Mouse (Mus musculus) CH12.LX (cell line): ENCODE measurements around the gene Gm20431. TPM values are rescaled to one million over a fixed set of nuclear protein-coding genes. Genes with fewer than 3 reads are reported as not detected.

ENCODE experiments used
- DNase-seq: peaks from one replicate; pipeline ENCODE4 v3.0.0-alpha.2; 2013; ENCODE audit errors: extremely low read depth
- H3K27ac ChIP-seq: 2 replicates; pipeline ENCODE4 v1.5.1; 2012; ENCODE audit warnings: low read depth, mild to moderate bottlenecking, control low read depth, moderate library complexity; ENCODE audit not compliant: insufficient read depth
- H3K27me3 ChIP-seq: replicated peaks from 2 replicates; pipeline ENCODE3; 2012; ENCODE audit warnings: inconsistent platforms
- H3K36me3 ChIP-seq, 2 experiments: replicated peaks in 1 of 2; 2 replicates each; pipeline versions ENCODE3 to v1.6.1; 2012; ENCODE audit warnings: inconsistent platforms in 1 of 2, low read length in 1 of 2, mild to moderate bottlenecking in 1 of 2, mixed read lengths in 1 of 2, moderate library complexity in 1 of 2; ENCODE audit not compliant: control insufficient read depth in 1 of 2, insufficient read depth in 1 of 2
- H3K4me1 ChIP-seq, 2 experiments: 2 replicates each; pipeline ENCODE4 v1.6.1; 2012; ENCODE audit warnings: inconsistent platforms in 1 of 2, moderate library complexity in 1 of 2; ENCODE audit not compliant: insufficient read depth in 2 of 2, control insufficient read depth in 1 of 2
- H3K4me2 ChIP-seq: 2 replicates; pipeline ENCODE4 v1.6.1; 2012; ENCODE audit warnings: low read depth, mild to moderate bottlenecking, control low read depth; ENCODE audit not compliant: poor library complexity, insufficient read depth, severe bottlenecking
- H3K4me3 ChIP-seq, 3 experiments: fragments of 150-350 bp in 1 of 3; sonication (generic) in 1 of 3; replicated peaks in 1 of 3; 2 replicates each; pipeline versions ENCODE3 to v1.5.1; 2011 to 2012; ENCODE audit warnings: low read depth in 2 of 3, low read length in 2 of 3, mild to moderate bottlenecking in 2 of 3, moderate library complexity in 2 of 3, control low read depth in 1 of 3, improper control_type of control experiment in 1 of 3, inconsistent platforms in 1 of 3, mixed read lengths in 1 of 3; ENCODE audit not compliant: poor library complexity in 1 of 3
- H3K79me2 ChIP-seq: replicated peaks from 2 replicates; pipeline ENCODE4 v1.6.1; 2012; ENCODE audit warnings: mild to moderate bottlenecking, moderate library complexity; ENCODE audit not compliant: control insufficient read depth, poor library complexity, insufficient read depth, severe bottlenecking; ENCODE audit errors: extremely low read depth
- H3K9ac ChIP-seq: 2 replicates; pipeline ENCODE4 v1.6.1; 2012; ENCODE audit warnings: low read depth, mild to moderate bottlenecking, control low read depth, moderate library complexity; ENCODE audit not compliant: insufficient read depth
- H3K9me3 ChIP-seq: replicated peaks from 2 replicates; pipeline ENCODE3; 2012; ENCODE audit warnings: low read length, inconsistent platforms, mixed read lengths
- BHLHE40 ChIP-seq: IDR thresholded peaks from 2 replicates; pipeline ENCODE4 v1.6.1; 2011; ENCODE audit warnings: mild to moderate bottlenecking, low read depth, low read length, improper control_type of control experiment
- ELF1 ChIP-seq: IDR thresholded peaks from 2 replicates; pipeline ENCODE4 v1.6.1; 2014; ENCODE audit warnings: low read depth, mild to moderate bottlenecking, inconsistent platforms, low read length, improper control_type of control experiment
- HCFC1 ChIP-seq: IDR thresholded peaks from 2 replicates; pipeline ENCODE4 v1.6.1; 2012; ENCODE audit warnings: low read depth, mild to moderate bottlenecking, inconsistent platforms, low read length, improper control_type of control experiment
- JUN ChIP-seq: IDR thresholded peaks from 2 replicates; pipeline ENCODE4 v1.6.1; 2011; ENCODE audit warnings: low read depth, mild to moderate bottlenecking, low read length, improper control_type of control experiment, moderate library complexity; ENCODE audit not compliant: insufficient read depth
- MAFK ChIP-seq: IDR thresholded peaks from 2 replicates; pipeline ENCODE4 v1.6.1; 2011; ENCODE audit warnings: low read length, improper control_type of control experiment; ENCODE audit not compliant: insufficient replicate concordance
- MAX ChIP-seq: IDR thresholded peaks from 2 replicates; pipeline ENCODE4 v1.6.1; 2011; ENCODE audit warnings: low read length, improper control_type of control experiment
- MEF2A ChIP-seq: IDR thresholded peaks from 2 replicates; pipeline ENCODE4 v1.6.1; 2014; ENCODE audit warnings: low read depth, mild to moderate bottlenecking, inconsistent platforms, low read length, improper control_type of control experiment, borderline replicate concordance
- MYC ChIP-seq: IDR thresholded peaks from 2 replicates; pipeline ENCODE4 v1.6.1; 2011; ENCODE audit warnings: low read depth, mild to moderate bottlenecking, improper control_type of control experiment, low read length
- PAX5 ChIP-seq: IDR thresholded peaks from 2 replicates; pipeline ENCODE4 v1.6.1; 2012; ENCODE audit warnings: low read length, inconsistent platforms, mixed read lengths
- POLR2AphosphoS2 ChIP-seq: IDR thresholded peaks from 2 replicates; pipeline ENCODE4 v1.6.1; 2011; ENCODE audit warnings: low read depth, low read length, improper control_type of control experiment
- RAD21 ChIP-seq: IDR thresholded peaks from 2 replicates; pipeline ENCODE4 v1.6.1; 2011; ENCODE audit warnings: low read depth, mild to moderate bottlenecking, low read length, improper control_type of control experiment, moderate library complexity
- RCOR1 ChIP-seq: conservative IDR thresholded peaks from 2 replicates; pipeline ENCODE4 v1.6.1; 2012; ENCODE audit warnings: low read depth, mild to moderate bottlenecking, inconsistent platforms, low read length, improper control_type of control experiment
- SIN3A ChIP-seq: IDR thresholded peaks from 2 replicates; pipeline ENCODE4 v1.6.1; 2012; ENCODE audit warnings: low read length, improper control_type of control experiment, inconsistent platforms
- SMC3 ChIP-seq: IDR thresholded peaks from 2 replicates; pipeline ENCODE4 v1.6.1; 2011; ENCODE audit warnings: low read depth, low read length, improper control_type of control experiment
- ZC3H11A ChIP-seq: IDR thresholded peaks from 2 replicates; pipeline ENCODE4 v1.6.1; 2012; ENCODE audit warnings: low read depth, mild to moderate bottlenecking, inconsistent platforms, low read length, improper control_type of control experiment
- ZMIZ1 ChIP-seq: IDR thresholded peaks from 2 replicates; pipeline ENCODE4 v1.6.1; 2012; ENCODE audit warnings: low read depth, mild to moderate bottlenecking, inconsistent platforms, low read length, improper control_type of control experiment
- ZNF384 ChIP-seq: IDR thresholded peaks from 2 replicates; pipeline ENCODE4 v1.6.1; 2012; ENCODE audit warnings: low read depth, low read length, improper control_type of control experiment, inconsistent platforms
- dilution Hi-C: fragments of 300-500 bp; cut with MboI; formaldehyde crosslinking; loops from 2 replicates; pipeline ENCODE4 v1.14.3; 2020; ENCODE audit warnings: low sequenced_read_pairs; ENCODE audit not compliant: extremely low pct_unique_long_range_greater_than_20kb, extremely low pct_ligation_motif_present
- in situ Hi-C: fragments of 300-500 bp; cut with MboI; formaldehyde crosslinking; loops from 3 replicates; pipeline ENCODE4 v1.14.3; 2019; ENCODE audit warnings: low sequenced_read_pairs, low pct_ligation_motif_present, low pct_unique_long_range_greater_than_20kb, mixed read lengths
- polyA plus RNA-seq: library from polyadenylated mRNA; unstranded; fragments of >175 nt; gene quantifications from 2 replicates; pipeline ENCODE4 v1.2.1, GENCODE M21; 2012; ENCODE audit warnings: low read depth; ENCODE audit not compliant: insufficient read length
- total RNA-seq, 2 experiments: library from RNA; depleted of rRNA; stranded (reverse); fragments of 300-350 nt in 1 of 2; fragments of >200 nt in 1 of 2; gene quantifications; 2 replicates each; pipeline ENCODE4 v1.2.3; 2012 to 2014

Gene Gm20431
- total and polyA plus RNA-seq, 3 experiments: 2.4 to 15.0 TPM; not detected in 1

DNA sequence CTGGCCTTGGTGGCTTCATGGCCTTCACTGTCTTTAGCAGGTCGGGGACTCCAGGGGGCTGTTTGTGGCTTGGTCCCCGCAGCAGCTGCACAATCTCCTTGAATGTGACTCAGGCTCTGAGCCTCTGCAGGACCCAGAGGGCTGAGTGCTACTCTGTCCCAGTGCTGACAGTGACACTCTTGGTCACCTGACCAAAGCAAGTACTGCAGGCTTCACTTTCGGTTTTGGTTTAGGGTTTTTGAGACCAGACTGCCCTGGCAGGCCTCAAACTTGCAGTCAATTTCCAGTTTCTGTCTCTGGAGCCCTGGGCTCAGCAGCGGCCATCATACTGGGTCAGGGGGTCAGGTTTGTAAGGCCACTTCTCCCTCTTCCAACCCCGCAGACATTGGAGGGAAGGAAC, 36.6 kb upstream of the Gm20431 start (continued):
- TF ChIP-seq POLR2AphosphoS2: no peak
- peak; percentile 56; the same call in 1 of the 2 replicates for TF ChIP-seq SIN3A
- TF ChIP-seq ZC3H11A: no peak
- peak; percentile 68 for TF ChIP-seq HCFC1
- TF ChIP-seq ELF1: no peak; the same call in 1 of the 2 replicates
- no peak for TF ChIP-seq MAFK

GRCm38 (mm10) chr2:167696143-167696542, 34.8 kb upstream of the Gm20431 start:
- dilution Hi-C loops: loop anchor here (25.0 kb wide), 1 partner anchor 191 kb away; no protein-coding TSS in a partner anchor
- DNase-seq: no peak
- H3K4me2 ChIP-seq: no peak overlapping the region
- in situ Hi-C loops: no loop called here
- no peak for TF ChIP-seq MAX
- no peak for TF ChIP-seq MYC
- TF ChIP-seq ELF1: no peak
- TF ChIP-seq, all 38 proteins: peak for 0
- H3K4me1 ChIP-seq: peaks cover 11 to 16% of the 10 kb centered on the region in 2 experiments
- peaks cover 53% of the 10 kb centered on the region for H3K27me3 ChIP-seq
- H3K9ac ChIP-seq: no peak overlapping the region
- no peak overlapping the region for H3K4me3 ChIP-seq
- peaks cover 8% of the 10 kb centered on the region for H3K9me3 ChIP-seq
- no peaks in the 10 kb centered on the region; the same call in 1 of the 2 replicates for H3K79me2 ChIP-seq
- no peak overlapping the region for H3K27ac ChIP-seq
- H3K36me3 ChIP-seq: no peaks in the 10 kb centered on the region

DNA sequence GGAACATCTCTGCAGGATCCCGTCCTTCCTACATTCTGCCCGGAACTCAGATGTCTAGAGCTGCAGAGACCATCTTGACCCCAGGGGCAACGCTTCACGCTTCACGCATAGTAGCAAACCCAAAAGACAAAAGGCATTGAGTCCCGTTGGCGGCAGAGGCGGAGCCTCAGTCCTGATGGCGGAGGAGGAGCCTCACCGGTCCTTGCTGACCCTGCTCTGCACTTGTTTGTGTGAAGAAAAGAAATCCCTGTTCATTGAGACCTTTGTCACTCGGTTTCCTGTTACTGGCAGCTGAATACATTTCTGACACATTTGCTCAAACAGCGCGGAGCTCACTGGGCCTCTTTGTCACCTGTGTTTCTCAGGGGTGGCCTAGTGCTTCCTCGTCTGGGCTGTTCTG, 34.2 kb upstream of the Gm20431 start:
- Histone ChIP-seq H3K4me1 (peaks cover 11 to 17% of the 10 kb centered on the region in 2 experiments), H3K9ac (no peak overlapping the region), H3K79me2 (no peaks in the 10 kb centered on the region; the same call in 1 of the 2 replicates), H3K36me3 (no peaks in the 10 kb centered on the region), H3K4me2 (no peak overlapping the region), H3K9me3 (peaks cover 8% of the 10 kb centered on the region), H3K27me3 (peaks cover 53% of the 10 kb centered on the region), H3K4me3 (no peak overlapping the region), H3K27ac (no peak overlapping the region)
- dilution Hi-C loops: loop anchor here (25.0 kb wide), 1 partner anchor 192 kb away; no protein-coding TSS in a partner anchor
- no peak for DNase-seq
- no peak for TF ChIP-seq ZMIZ1
- TF ChIP-seq PAX5: no peak
- TF ChIP-seq MEF2A: no peak
- no peak for TF ChIP-seq RAD21
- no peak for TF ChIP-seq POLR2AphosphoS2
- TF ChIP-seq HCFC1: no peak
- TF ChIP-seq ZC3H11A: no peak
- no peak for TF ChIP-seq ZNF384
- no peak for TF ChIP-seq JUN
- no peak for TF ChIP-seq MAFK
- TF ChIP-seq BHLHE40: no peak
- no peak for TF ChIP-seq SMC3
- no peak for TF ChIP-seq RCOR1
- in situ Hi-C loops: no loop called here
